Mouse (Mus musculus) liver, adult 2 months (tissue): Measurements from ENCODE around the gene Fam19a3.

Source experiments
- CTCF ChIP-seq: fragments of 200-500 bp; IDR thresholded peaks from 2 replicates; pipeline ENCODE4 v1.5.1; 2011; ENCODE audit warnings: low read depth, low read length, control low read depth
- POLR2A ChIP-seq: fragments of 200-500 bp; IDR thresholded peaks from 2 replicates; pipeline ENCODE4 v1.6.1; 2011; ENCODE audit warnings: low read length, control low read depth; ENCODE audit not compliant: insufficient read depth; ENCODE audit errors: extremely low read depth

- no peak for TF ChIP-seq CTCF
- TF ChIP-seq POLR2A: no peak
Measured at GRCm38 (mm10) chr3:104812254-104812653, 30.6 kb upstream of the Fam19a3 start.
